Mouse (Mus musculus) small intestine, adult 2 months (tissue): ENCODE measurements around the gene Sipa1l1.

Source experiments
- CTCF ChIP-seq: fragments of 200-500 bp; IDR thresholded peaks from 2 replicates; pipeline ENCODE4 v1.5.1; 2012; ENCODE audit warnings: low read depth, mild to moderate bottlenecking, control low read depth, inconsistent platforms, low read length, moderate library complexity, mixed read lengths; ENCODE audit not compliant: insufficient replicate concordance, insufficient read length; ENCODE audit errors: extremely low read depth
- POLR2A ChIP-seq: fragments of 200-500 bp; IDR thresholded peaks from 2 replicates; pipeline ENCODE4 v1.6.1; 2012; ENCODE audit warnings: low read depth, mild to moderate bottlenecking, control low read depth, inconsistent platforms, low read length, moderate library complexity

- no peak for TF ChIP-seq CTCF
- TF ChIP-seq POLR2A: no peak
Measured at GRCm38 (mm10) chr12:82197207-82197606, 28.1 kb downstream of the Sipa1l1 start.
